ENCODE assay signal across 12 mouse cellular contexts in the genomic region with DNA sequence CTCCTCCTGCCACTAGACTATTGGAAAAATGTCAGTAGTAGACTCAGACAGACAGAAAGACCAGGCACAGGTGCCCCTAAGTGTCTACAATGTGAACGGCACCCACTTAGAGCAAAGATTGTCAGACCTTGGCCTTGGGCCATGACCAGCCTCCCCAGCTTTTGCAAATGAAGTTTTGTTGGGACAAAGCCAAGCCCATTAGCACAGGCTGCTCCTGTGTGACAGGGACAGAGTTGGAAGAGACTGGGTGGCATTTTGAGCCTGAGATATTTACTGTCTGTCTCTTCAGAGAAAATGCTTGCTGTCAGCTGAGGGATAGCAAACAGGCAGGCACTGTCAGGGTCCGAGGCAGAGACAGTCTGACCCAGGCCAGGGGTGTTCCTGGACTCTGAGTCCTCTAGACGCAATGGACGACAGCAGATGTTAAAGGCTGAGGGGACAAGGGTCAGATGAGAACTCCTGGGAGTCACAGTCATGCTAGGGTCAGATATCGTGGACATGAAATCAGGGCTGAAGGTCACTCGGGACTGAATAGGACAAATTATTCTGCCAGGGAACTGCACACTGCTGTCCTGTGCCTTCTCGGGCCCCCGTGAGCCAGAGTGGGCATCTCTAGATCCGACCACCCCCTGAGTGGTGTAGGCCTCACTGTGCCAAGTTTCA. TPM values are rescaled to one million over a fixed set of nuclear protein-coding genes. Genes with fewer than 3 reads are reported as not detected.
A peak's percentile ranks its signal among the peaks of the same experiment; 100 is the strongest.
DNase-seq lines count a peak whose midpoint lies in the region; ATAC-seq and TF ChIP-seq lines count a peak whose summit lies in the region.
"Had no signal": no experiment of that assay in that cellular context is flagged by ENCODE, and none has a peak within 500 bp of the region (broad histone marks: within the 10 kb centered on the region; RNA-seq: fewer than 3 reads in every experiment).

No protein-coding gene starts in this region.

- H3K36me3 ChIP-seq in forebrain, embryonic 13.5 days (ENCODE audit: poor library complexity, severe bottlenecking) = no peaks in the 10 kb centered on the region
- H3K36me3 ChIP-seq in forebrain, embryonic 11.5 days (ENCODE audit: control insufficient read depth, insufficient read depth, low read length) = no peaks in the 10 kb centered on the region
- H3K36me3 ChIP-seq in liver, adult 2 months (ENCODE audit: control insufficient read depth, insufficient read depth, low read length) = no peaks in the 10 kb centered on the region
- no peaks in the 10 kb centered on the region for H3K36me3 ChIP-seq in thymus, adult 2 months (ENCODE audit: control insufficient read depth, insufficient read depth, low read length)

- no peak overlapping the region for H3K9ac ChIP-seq in forebrain, embryonic 13.5 days
- H3K9ac ChIP-seq in forebrain, embryonic 11.5 days (ENCODE audit: low read length) = no peak overlapping the region
- peak overlapping the region; percentile 38 for H3K9ac ChIP-seq in liver, adult 2 months (ENCODE audit: low read depth, low read length)

- H3K27me3 ChIP-seq in forebrain, embryonic 13.5 days = no peaks in the 10 kb centered on the region
- H3K27me3 ChIP-seq in forebrain, embryonic 11.5 days (ENCODE audit: control insufficient read depth, insufficient read depth, low read length) = no peaks in the 10 kb centered on the region
- H3K27me3 ChIP-seq in liver, adult 2 months (ENCODE audit: control insufficient read depth, insufficient read depth, low read length) = no peaks in the 10 kb centered on the region
- H3K27me3 ChIP-seq in thymus, adult 2 months (ENCODE audit: control insufficient read depth, insufficient read depth, low read length) = no peaks in the 10 kb centered on the region

- peak; percentile 65 for ATAC-seq in forebrain, embryonic 13.5 days
- no peak for ATAC-seq in forebrain, embryonic 11.5 days (replicated peaks; ENCODE audit: low FRiP score)

- TF ChIP-seq CTCF in liver, adult 2 months (IDR thresholded peaks at IDR 0.05; ENCODE audit: low read depth, low read length) = no peak
- no peak for TF ChIP-seq CTCF in brain, embryonic 14.5 days (IDR thresholded peaks at IDR 0.05; ENCODE audit: borderline replicate concordance, extremely low read depth, insufficient read depth, insufficient read length)
- TF ChIP-seq CTCF in thymus, adult 2 months (IDR thresholded peaks at IDR 0.05; ENCODE audit: borderline replicate concordance, control insufficient read depth, extremely low read depth, insufficient read depth, low read length, poor library complexity) = no peak

- peaks cover 9% of the 10 kb centered on the region for H3K4me1 ChIP-seq in forebrain, embryonic 13.5 days
- H3K4me1 ChIP-seq in forebrain, embryonic 11.5 days (replicated peaks; ENCODE audit: control insufficient read depth, insufficient read depth, low read length) = no peaks in the 10 kb centered on the region
- peaks cover 11% of the 10 kb centered on the region for H3K4me1 ChIP-seq in liver, adult 2 months (ENCODE audit: control insufficient read depth, insufficient read depth, low read length)
- H3K4me1 ChIP-seq in thymus, adult 2 months (replicated peaks; ENCODE audit: control insufficient read depth, insufficient read depth, low read length) = no peaks in the 10 kb centered on the region

- H3K27ac ChIP-seq in forebrain, embryonic 13.5 days = no peak overlapping the region
- no peak overlapping the region for H3K27ac ChIP-seq in forebrain, embryonic 11.5 days (ENCODE audit: low read depth, low read length)
- H3K27ac ChIP-seq in liver, adult 2 months (replicated peaks; ENCODE audit: insufficient read depth, low read depth, low read length) = peak overlapping the region; percentile 64
- no peak overlapping the region for H3K27ac ChIP-seq in thymus, adult 2 months (ENCODE audit: control insufficient read depth, insufficient read depth, low read length)
- H3K27ac ChIP-seq: left cerebral cortex, adult 2 months had no signal

- no peak overlapping the region for H3K4me2 ChIP-seq in forebrain, embryonic 13.5 days
- no peak overlapping the region for H3K4me2 ChIP-seq in forebrain, embryonic 11.5 days (ENCODE audit: low read depth, low read length, severe bottlenecking)

- no peak overlapping the region for H3K4me3 ChIP-seq in forebrain, embryonic 13.5 days
- no peak overlapping the region for H3K4me3 ChIP-seq in forebrain, embryonic 11.5 days (ENCODE audit: low read depth, low read length)
- H3K4me3 ChIP-seq in liver, adult 2 months (ENCODE audit: insufficient read depth, low read depth, low read length) = peak overlapping the region; percentile 12; the same call in 1 of the 2 replicates
- H3K4me3 ChIP-seq in thymus, adult 2 months (ENCODE audit: control insufficient read depth, insufficient read depth, low read length) = no peak overlapping the region
- H3K4me3 ChIP-seq: left cerebral cortex, adult 2 months had no signal

- DNase-seq in forebrain, embryonic 11.5 days (ENCODE audit: low spot score) = no peak
- peak; percentile 94 for DNase-seq in liver, adult 2 months (ENCODE audit: extremely low read depth, low read depth, low spot score)
- DNase-seq in liver = no peak
- DNase-seq in brain, embryonic 14.5 days (ENCODE audit: low read depth) = peak; percentile 89
- DNase-seq in lung, postnatal 4 days = peak; percentile 31 to 57
- no peak for DNase-seq in natural killer cell, adult 2 months (ENCODE audit: low spot score in 2 of 2)
- DNase-seq in thymus, adult 2 months = no peak
- DNase-seq: B cell, adult 2 months; gastrocnemius, postnatal 36 days; spleen, adult 18-20 months had no signal

- WGBS in forebrain, embryonic 13.5 days = 72% methylated on average over 9 of the region's 9 CpGs
- 82% methylated on average over 9 of the region's 9 CpGs for WGBS in forebrain, embryonic 11.5 days
- 19% methylated on average over 9 of the region's 9 CpGs for WGBS in liver, adult 2 months
- WGBS in thymus, adult 2 months = 87% methylated on average over 9 of the region's 9 CpGs

- no peaks in the 10 kb centered on the region for H3K79me2 ChIP-seq in liver, adult 2 months (ENCODE audit: control insufficient read depth, insufficient read depth, low read length)

- no peaks in the 10 kb centered on the region for H3K9me3 ChIP-seq in forebrain, embryonic 13.5 days (replicated peaks)
- no peaks in the 10 kb centered on the region for H3K9me3 ChIP-seq in forebrain, embryonic 11.5 days (ENCODE audit: control insufficient read depth, low read length)

- TF ChIP-seq POLR2A in liver, adult 2 months (IDR thresholded peaks at IDR 0.05; ENCODE audit: extremely low read depth, insufficient read depth, low read length) = no peak
- no peak for TF ChIP-seq POLR2A in brain, embryonic 14.5 days (IDR thresholded peaks at IDR 0.05; ENCODE audit: borderline replicate concordance, extremely low read depth, insufficient read depth, insufficient read length, poor library complexity, severe bottlenecking)
- no peak for TF ChIP-seq POLR2A in thymus, adult 2 months (IDR thresholded peaks at IDR 0.05; ENCODE audit: control insufficient read depth, extremely low read depth, insufficient read depth, low read length, poor library complexity)

RNA-seq across cellular contexts. Expression of a gene that starts 30.5 kb away (rescaled TPM):
- polyA plus RNA-seq in forebrain, embryonic 13.5 days (2015; fragmentation: Nextera tagmentation; extraction: Ambion mirVana) = 0.45 and 0.52 TPM in 2 replicates
- 0.29 and 0.39 TPM in 2 replicates for polyA plus RNA-seq in forebrain, embryonic 11.5 days (2014; fragmentation: Nextera tagmentation; extraction: Ambion mirVana)
- total RNA-seq in liver, adult 2 months (2014; rRNA removed) = not detected in 2 replicates
- polyA plus RNA-seq in liver, adult 2 months (2012; rRNA removed) = 0.04 TPM in 1 of 2 replicates, not detected in the other
- 1.2 and 1.7 TPM in 2 replicates for polyA plus RNA-seq in brain, embryonic 14.5 days (2012; rRNA removed)
- 0.96 TPM in 2 replicates for polyA plus RNA-seq in thymus, adult 2 months (2012; rRNA removed)

RNA-seq across cellular contexts. Expression of a gene that starts 36.7 kb away (rescaled TPM):
- polyA plus RNA-seq in forebrain, embryonic 13.5 days (2015; fragmentation: Nextera tagmentation; extraction: Ambion mirVana) = 4.0 and 4.3 TPM in 2 replicates
- polyA plus RNA-seq in forebrain, embryonic 11.5 days (2014; fragmentation: Nextera tagmentation; extraction: Ambion mirVana) = 5.3 and 6.9 TPM in 2 replicates
- 64.9 and 96.5 TPM in 2 replicates for total RNA-seq in liver, adult 2 months (2014; rRNA removed)
- polyA plus RNA-seq in liver, adult 2 months (2012; rRNA removed) = 172 and 299 TPM in 2 replicates
- 5.0 and 5.4 TPM in 2 replicates for polyA plus RNA-seq in brain, embryonic 14.5 days (2012; rRNA removed)
- 15.7 and 18.5 TPM in 2 replicates for polyA plus RNA-seq in thymus, adult 2 months (2012; rRNA removed)

RNA-seq across cellular contexts. Expression of a gene that starts 40.1 kb away (rescaled TPM):
- 0.72 TPM in 1 of 2 replicates, not detected in the other for polyA plus RNA-seq in forebrain, embryonic 13.5 days (2015; fragmentation: Nextera tagmentation; extraction: Ambion mirVana)
- 0.21 TPM in 1 of 2 replicates, not detected in the other for polyA plus RNA-seq in forebrain, embryonic 11.5 days (2014; fragmentation: Nextera tagmentation; extraction: Ambion mirVana)
- not detected in 2 replicates for total RNA-seq in liver, adult 2 months (2014; rRNA removed)
- not detected in 2 replicates for polyA plus RNA-seq in liver, adult 2 months (2012; rRNA removed)
- polyA plus RNA-seq in brain, embryonic 14.5 days (2012; rRNA removed) = 0.13 and 0.52 TPM in 2 replicates
- polyA plus RNA-seq in thymus, adult 2 months (2012; rRNA removed) = not detected in 2 replicates
- total RNA-seq: gastrocnemius, postnatal 36 days had no signal

Comparison
In these comparisons a context has a peak if more than half of its experiments do, and no peak if none do; other contexts are left out.
1. DNase-seq: peak in liver, adult 2 months (single experiment), brain, embryonic 14.5 days (single experiment) and lung, postnatal 4 days (2 of 2); none in forebrain, embryonic 11.5 days (single experiment), liver (single experiment), natural killer cell, adult 2 months (0 of 2) and thymus, adult 2 months (single experiment).